In the genomic region with DNA sequence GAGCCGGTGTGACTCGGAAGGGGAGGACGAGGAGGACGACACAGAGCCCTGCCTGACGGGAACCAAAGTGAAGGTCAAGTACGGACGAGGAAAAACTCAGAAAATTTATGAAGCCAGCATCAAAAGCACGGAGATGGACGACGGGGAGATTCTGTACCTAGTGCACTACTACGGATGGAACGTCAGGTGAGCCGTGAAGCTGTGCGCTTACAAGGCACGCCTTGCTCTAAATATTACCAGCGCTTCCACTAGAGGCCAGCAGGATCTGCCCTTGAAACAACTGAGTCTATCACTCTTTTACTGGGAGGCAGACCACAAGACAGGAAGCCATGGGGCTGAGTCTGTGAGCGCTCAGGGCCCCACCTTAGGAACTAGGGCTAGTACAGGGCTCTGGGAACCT, we compare ENCODE assay signal across 32 mouse cellular contexts. TPM values are rescaled to one million over a fixed set of nuclear protein-coding genes. Genes with fewer than 3 reads are reported as not detected.
A peak's percentile ranks its signal among the peaks of the same experiment; 100 is the strongest.
DNase-seq lines count a peak whose midpoint lies in the region; ATAC-seq and TF ChIP-seq lines count a peak whose summit lies in the region.
"Had no signal": no experiment of that assay in that cellular context is flagged by ENCODE, and none has a peak within 500 bp of the region (broad histone marks: within the 10 kb centered on the region; RNA-seq: fewer than 3 reads in every experiment).

No protein-coding gene starts in this region.

- H3K27ac ChIP-seq in heart, embryonic 10.5 days: no peak overlapping the region
- H3K27ac ChIP-seq in liver, postnatal 0 days (ENCODE audit: low read depth): no peak overlapping the region
- H3K27ac ChIP-seq: forebrain, embryonic 10.5 days; forebrain, embryonic 13.5 days; hindbrain, embryonic 12.5 days; hindbrain, embryonic 15.5 days had no signal

- no peaks in the 10 kb centered on the region for H3K9me3 ChIP-seq in heart, embryonic 10.5 days
- H3K9me3 ChIP-seq in liver, postnatal 0 days (ENCODE audit: low read length): no peaks in the 10 kb centered on the region
- H3K9me3 ChIP-seq: forebrain, embryonic 10.5 days; forebrain, embryonic 13.5 days; G1E; hindbrain, embryonic 12.5 days; hindbrain, embryonic 15.5 days had no signal

- DNase-seq in adrenal gland, adult 2 months: peak; percentile 26
- no peak for DNase-seq in adrenal gland, postnatal 36 days
- DNase-seq in heart, embryonic 10.5 days (ENCODE audit: low spot score): peak; percentile 68
- DNase-seq in heart, adult 18-20 months: no peak
- DNase-seq in liver, postnatal 0 days: no peak
- no peak for DNase-seq in right cerebral cortex, postnatal 14 days
- no peak for DNase-seq in layer of hippocampus, adult 9-11 months
- DNase-seq: adrenal gland, adult 8-10 months; adrenal gland, postnatal 25 days; B cell, adult 2 months; cerebellum, adult 11 months; cerebellum, adult 2 months; cerebellum, postnatal 10 days; gastrocnemius, postnatal 10 days; gastrocnemius, postnatal 36 days had no signal

- TF ChIP-seq CTCF in liver, postnatal 0 days (IDR thresholded peaks at IDR 0.05; ENCODE audit: low read depth): no peak

- H3K36me3 ChIP-seq in heart, embryonic 10.5 days: peaks cover 79% of the 10 kb centered on the region
- H3K36me3 ChIP-seq in liver, postnatal 0 days (replicated peaks; ENCODE audit: insufficient read depth, low read length): peaks cover 73% of the 10 kb centered on the region

- H3K4me3 ChIP-seq in heart, embryonic 10.5 days: no peak overlapping the region
- no peak overlapping the region for H3K4me3 ChIP-seq in liver, postnatal 0 days (ENCODE audit: low read depth, low read length)
- H3K4me3 ChIP-seq: forebrain, embryonic 10.5 days; forebrain, embryonic 13.5 days; hindbrain, embryonic 12.5 days; hindbrain, embryonic 15.5 days had no signal

- no peaks in the 10 kb centered on the region for H3K27me3 ChIP-seq in heart, embryonic 10.5 days (ENCODE audit: insufficient read depth, poor library complexity, severe bottlenecking)
- no peaks in the 10 kb centered on the region for H3K27me3 ChIP-seq in liver, postnatal 0 days (ENCODE audit: insufficient read depth, low read length)
- H3K27me3 ChIP-seq: CH12.LX; forebrain, embryonic 13.5 days; hindbrain, embryonic 12.5 days; hindbrain, embryonic 15.5 days; Patski had no signal

- H3K9ac ChIP-seq in liver, postnatal 0 days (replicated peaks): no peak overlapping the region
- H3K9ac ChIP-seq: forebrain, embryonic 13.5 days; hindbrain, embryonic 12.5 days; hindbrain, embryonic 15.5 days had no signal

- no peaks in the 10 kb centered on the region for H3K4me1 ChIP-seq in heart, embryonic 10.5 days
- no peaks in the 10 kb centered on the region for H3K4me1 ChIP-seq in liver, postnatal 0 days (ENCODE audit: insufficient read depth)
- H3K4me1 ChIP-seq: forebrain, embryonic 10.5 days; forebrain, embryonic 13.5 days; hindbrain, embryonic 12.5 days; hindbrain, embryonic 15.5 days had no signal

- 0 out of 2 replicates have a peak, but pooled peaks have one; percentile 29 for ATAC-seq in megakaryocyte-erythroid progenitor cell, adult 5-6 weeks (replicated peaks; ENCODE audit: low FRiP score, low TSS enrichment, poor library complexity, severe bottlenecking)
- ATAC-seq in liver, postnatal 0 days: no peak
- ATAC-seq: forebrain, embryonic 13.5 days; forebrain, embryonic 16.5 days; Patski had no signal

- H3K4me2 ChIP-seq in liver, postnatal 0 days (ENCODE audit: low read depth, low read length): no peak overlapping the region
- H3K4me2 ChIP-seq: forebrain, embryonic 13.5 days; heart, embryonic 11.5 days; hindbrain, embryonic 12.5 days; hindbrain, embryonic 15.5 days had no signal

- TF ChIP-seq EP300 in liver, postnatal 0 days (IDR thresholded peaks at IDR 0.05; ENCODE audit: low read depth): no peak

- WGBS in heart, embryonic 10.5 days: 91% methylated on average over 17 of the region's 17 CpGs
- 90% methylated on average over 17 of the region's 17 CpGs for WGBS in liver, postnatal 0 days (ENCODE audit: insufficient replicate concordance)

RNA-seq across cellular contexts. Expression of a gene that starts 41.4 kb away (rescaled TPM):
- 1 to 10 TPM; 7.5 to 7.6 TPM for total RNA-seq in adrenal gland, adult 2 months (2021)
- 0.30 and 0.82 TPM in 2 replicates for polyA plus RNA-seq in adrenal gland, adult 2 months (2012; rRNA removed)
- 10 to 100 TPM in 1 of 2 experiments, 1 to 10 TPM in 1; 3.7 to 12.3 TPM for total RNA-seq in adrenal gland, postnatal 36 days (2021)
- 0.26 and 0.64 TPM in 2 replicates for polyA plus RNA-seq in heart, embryonic 10.5 days (2016; fragmentation: Nextera tagmentation; extraction: Ambion mirVana)
- 1 to 10 TPM in 1 of 2 experiments, under 1 TPM in 1; 0.75 to 1.6 TPM for total RNA-seq in heart, adult 18-20 months (2021)
- total RNA-seq in megakaryocyte-erythroid progenitor cell, adult 5-6 weeks (2014; fragmentation: Nextera tagmentation): not detected in 2 replicates
- not detected in 2 replicates for total RNA-seq in megakaryocyte-erythroid progenitor cell, adult 5-6 weeks (2017)
- not detected in 2 replicates for polyA plus RNA-seq in liver, postnatal 0 days (2015; fragmentation: Nextera tagmentation; extraction: Ambion mirVana)
- total RNA-seq: CH12.LX; G1E; gastrocnemius, adult 18-20 months; gastrocnemius, postnatal 10 days; gastrocnemius, postnatal 36 days; granulocyte monocyte progenitor cell, adult 5-6 weeks; hematopoietic stem cell, adult 5-6 weeks had no signal
- polyA plus RNA-seq: cerebellum, adult 2 months; embryonic facial prominence, embryonic 11.5 days; forebrain, embryonic 10.5 days; forebrain, embryonic 13.5 days; forebrain, embryonic 16.5 days; G1E; heart, embryonic 14.5 days; heart, postnatal 0 days; hindbrain, embryonic 12.5 days; hindbrain, embryonic 15.5 days; intestine, embryonic 14.5 days; Patski had no signal

RNA-seq across cellular contexts. Expression of a gene that starts 54.1 kb away (rescaled TPM):
- 10 to 100 TPM; 19.0 to 20.1 TPM for total RNA-seq in adrenal gland, adult 2 months (2021)
- polyA plus RNA-seq in adrenal gland, adult 2 months (2012; rRNA removed): 1.7 and 1.8 TPM in 2 replicates
- 10 to 100 TPM; 21.2 to 22.3 TPM for total RNA-seq in adrenal gland, postnatal 36 days (2021)
- 24.1 and 26.9 TPM in 2 replicates for polyA plus RNA-seq in heart, embryonic 10.5 days (2016; fragmentation: Nextera tagmentation; extraction: Ambion mirVana)
- total RNA-seq in heart, adult 18-20 months (2021): 10 to 100 TPM; 11.1 to 12.2 TPM
- 23.4 and 36.3 TPM in 2 replicates for total RNA-seq in megakaryocyte-erythroid progenitor cell, adult 5-6 weeks (2014; fragmentation: Nextera tagmentation)
- total RNA-seq in megakaryocyte-erythroid progenitor cell, adult 5-6 weeks (2017): 58.0 and 58.9 TPM in 2 replicates
- polyA plus RNA-seq in liver, postnatal 0 days (2015; fragmentation: Nextera tagmentation; extraction: Ambion mirVana): 19.3 and 20.6 TPM in 2 replicates

Comparison
In these comparisons a context has a peak if more than half of its experiments do, and no peak if none do; other contexts are left out.
1. DNase-seq: peak in adrenal gland, adult 2 months (single experiment) and heart, embryonic 10.5 days (single experiment); none in adrenal gland, postnatal 36 days (0 of 2), heart, adult 18-20 months (0 of 2), liver, postnatal 0 days (single experiment), right cerebral cortex, postnatal 14 days (single experiment) and layer of hippocampus, adult 9-11 months (single experiment).